Mouse (Mus musculus) heart, embryonic 15.5 days (tissue): ENCODE results near the gene Clec9a. TPM values are rescaled to one million over a fixed set of nuclear protein-coding genes. Genes with fewer than 3 reads are reported as not detected.

Experiments used
- ATAC-seq: fragments of 200-750 bp; cut with Nextera tagmentation; replicated peaks from 2 replicates; pipeline ENCODE4 v1.8.0; 2017; ENCODE audit warnings: low read depth, moderate TSS enrichment; ENCODE audit not compliant: insufficient number of reproducible peaks, insufficient read depth, low FRiP score
- H3K27ac ChIP-seq: fragments of 300-500 bp; sonication (generic); 2 replicates; pipeline ENCODE4 v1.5.1; 2015; ENCODE audit warnings: mild to moderate bottlenecking, inconsistent platforms
- H3K27me3 ChIP-seq: fragments of 300-500 bp; sonication (generic); 2 replicates; pipeline ENCODE4 v1.6.1; 2015; ENCODE audit warnings: inconsistent platforms
- H3K36me3 ChIP-seq: fragments of 300-500 bp; sonication (generic); 2 replicates; pipeline ENCODE4 v1.6.1; 2015; ENCODE audit warnings: mild to moderate bottlenecking, inconsistent platforms
- H3K4me1 ChIP-seq: fragments of 300-500 bp; sonication (generic); replicated peaks from 2 replicates; pipeline ENCODE4 v1.6.1; 2015; ENCODE audit warnings: inconsistent platforms
- H3K4me2 ChIP-seq: fragments of 300-500 bp; sonication (generic); 2 replicates; pipeline ENCODE4 v1.6.1; 2015; ENCODE audit warnings: inconsistent platforms, mild to moderate bottlenecking, moderate library complexity
- H3K4me3 ChIP-seq: fragments of 300-500 bp; sonication (generic); 2 replicates; pipeline ENCODE4 v1.5.1; 2015; ENCODE audit warnings: mild to moderate bottlenecking, inconsistent platforms
- H3K9ac ChIP-seq: fragments of 300-500 bp; sonication (generic); 2 replicates; pipeline ENCODE4 v1.6.1; 2015; ENCODE audit warnings: mild to moderate bottlenecking, inconsistent platforms
- H3K9me3 ChIP-seq: fragments of 300-500 bp; sonication (generic); replicated peaks from 2 replicates; pipeline ENCODE4 v1.6.1; 2016; ENCODE audit warnings: inconsistent platforms
- WGBS: fragments of 180-500 bp; shearing (Covaris S2); methylation state at CpG from one replicate; pipeline ENCODE4 v1.1.7; 2015; ENCODE audit warnings: mixed read lengths; 5-methylcytosine and 5-hydroxymethylcytosine counted together
- polyA plus RNA-seq: library from polyadenylated mRNA; unstranded; fragments of >200 nt; fragmentation: Nextera tagmentation; extraction: Ambion mirVana; gene quantifications from 2 replicates; pipeline ENCODE4 v1.2.1, GENCODE M21; 2015

The Clec9a gene
- polyA plus RNA-seq, 1 experiment from 2014 or later: 0.35 TPM

DNA sequence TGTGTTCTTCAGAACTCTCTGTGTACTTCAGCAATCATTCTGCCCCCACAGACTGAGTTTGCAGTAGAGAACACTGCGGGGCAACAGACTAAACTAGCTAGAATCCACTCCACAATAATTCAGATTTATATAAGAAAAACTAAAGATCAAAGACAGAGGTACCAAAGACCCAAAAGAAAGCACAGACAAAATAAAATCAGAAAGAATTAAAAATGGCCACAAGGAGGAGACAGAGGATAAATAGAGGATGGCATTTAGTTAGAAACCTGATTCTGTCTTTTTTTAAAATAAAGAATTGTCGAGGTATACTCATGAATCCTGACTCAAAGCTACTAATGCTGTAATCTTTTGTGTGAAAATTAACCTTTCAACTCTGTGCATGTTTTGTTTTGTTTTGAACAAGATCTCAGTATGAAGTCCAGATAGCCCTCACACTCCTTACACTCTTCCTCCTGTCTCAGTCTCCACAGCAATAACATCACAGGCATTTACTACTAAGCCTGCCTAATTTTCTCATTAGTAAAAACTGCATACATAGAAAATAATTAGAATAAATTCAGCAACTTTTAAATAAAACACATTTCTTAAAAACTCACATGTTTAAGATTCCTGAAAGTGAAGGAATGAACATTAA lies 15.5 kb upstream of the Clec9a start:
- Histone ChIP-seq H3K9me3 (no peaks in the 10 kb centered on the region), H3K36me3 (no peaks in the 10 kb centered on the region), H3K27me3 (no peaks in the 10 kb centered on the region), H3K4me1 (no peaks in the 10 kb centered on the region), H3K27ac (no peak overlapping the region), H3K4me2 (no peak overlapping the region), H3K4me3 (no peak overlapping the region), H3K9ac (no peak overlapping the region)
- ATAC-seq: no peak
- WGBS: 20% methylated on average over 2 of the region's 2 CpGs

DNA sequence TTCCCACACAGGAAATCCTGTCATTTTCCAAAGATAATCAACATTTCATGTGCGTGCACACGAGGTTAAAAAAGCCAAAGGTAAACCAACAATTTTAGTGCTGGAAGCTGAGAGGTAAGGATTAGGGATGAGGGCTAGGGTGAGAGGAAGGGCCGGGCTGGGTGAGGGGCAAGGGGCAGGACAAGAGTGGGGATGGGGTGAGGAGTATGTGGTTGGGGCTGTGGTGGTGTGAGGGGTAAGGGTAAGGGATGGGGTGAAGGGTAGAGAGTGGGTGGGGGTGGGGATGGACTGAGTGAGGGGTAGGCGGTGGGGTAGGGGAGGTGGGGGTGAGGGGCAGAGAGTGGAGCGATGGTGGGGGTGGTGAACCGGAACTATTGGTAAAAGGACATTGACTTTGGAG lies 14.9 kb upstream of the Clec9a start:
- no peaks in the 10 kb centered on the region for H3K36me3 ChIP-seq
- H3K27ac ChIP-seq: no peak overlapping the region
- H3K9ac ChIP-seq: no peak overlapping the region
- no peaks in the 10 kb centered on the region for H3K4me1 ChIP-seq
- no peak for ATAC-seq
- no peaks in the 10 kb centered on the region for H3K9me3 ChIP-seq
- no peaks in the 10 kb centered on the region for H3K27me3 ChIP-seq
- 67% methylated on average over 6 of the region's 6 CpGs for WGBS
- no peak overlapping the region for H3K4me3 ChIP-seq
- no peak overlapping the region for H3K4me2 ChIP-seq

DNA sequence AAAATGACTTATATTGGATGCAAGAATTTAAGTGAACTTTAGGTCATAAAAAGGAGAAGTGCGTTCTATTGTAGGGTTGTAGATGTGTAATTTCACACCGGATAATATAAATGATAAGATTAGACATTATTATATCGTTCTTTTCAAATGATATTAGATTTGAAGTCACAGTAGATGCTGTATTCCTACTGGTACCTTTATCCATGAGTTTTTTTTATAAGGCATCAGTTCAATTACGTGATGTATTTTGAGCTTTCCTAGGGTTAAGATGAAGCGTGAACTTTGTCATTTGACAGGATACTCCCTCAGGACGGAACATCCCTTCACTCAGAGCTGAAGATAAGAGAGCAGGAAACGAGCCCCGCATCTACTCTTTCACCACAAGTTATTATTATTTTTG lies 11.7 kb upstream of the Clec9a start, which contains the start of gene Clec1b:
Clec1b (plus strand) TSS at position 301 of the 400 bp plus-strand sequence.
- 65% methylated on average over 8 of the region's 8 CpGs for WGBS
- no peak within 1 kb of the TSS for H3K4me2 ChIP-seq
- no peak within 1 kb of the TSS for H3K27ac ChIP-seq
- ATAC-seq: no peak
- H3K36me3 ChIP-seq: no peaks in the 10 kb centered on the region
- no peak within 1 kb of the TSS for H3K4me3 ChIP-seq
- no peak within 1 kb of the TSS for H3K9ac ChIP-seq
- H3K9me3 ChIP-seq: no peaks in the 10 kb centered on the region
- peaks cover 5% of the 10 kb centered on the region; the same call in 1 of the 2 replicates for H3K4me1 ChIP-seq
- no peaks in the 10 kb centered on the region for H3K27me3 ChIP-seq

DNA sequence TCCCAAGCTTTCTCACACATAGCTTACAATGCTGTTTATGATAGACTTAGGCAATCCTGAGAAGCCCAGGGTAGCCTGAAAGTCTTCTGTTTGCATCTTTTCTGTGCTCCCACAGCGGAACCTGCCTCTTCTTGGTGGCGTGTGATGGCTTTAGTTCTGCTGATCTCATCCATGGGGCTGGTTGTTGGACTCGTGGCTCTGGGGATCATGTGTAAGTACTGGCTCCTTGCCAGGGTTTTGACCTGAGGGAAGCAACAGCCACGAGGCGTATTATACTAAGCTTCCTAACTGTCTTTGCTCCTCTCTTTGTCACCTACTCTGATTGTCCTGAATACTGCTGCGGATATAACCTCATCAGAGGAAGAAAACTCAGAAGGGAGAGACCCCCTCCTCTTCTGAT lies 8.7 kb upstream of the Clec9a start:
- 0 out of 2 replicates have a peak, but pooled peaks have one; percentile 62 for ATAC-seq
- Histone ChIP-seq H3K27ac (peak overlapping the region; percentile 26; the same call in 1 of the 2 replicates), H3K4me2 (0 out of 2 replicates have a peak overlapping the region, but pooled peaks have one; percentile 18), H3K9me3 (no peaks in the 10 kb centered on the region), H3K36me3 (no peaks in the 10 kb centered on the region), H3K27me3 (no peaks in the 10 kb centered on the region), H3K4me1 (peaks cover 5% of the 10 kb centered on the region; the same call in 1 of the 2 replicates), H3K9ac (no peak overlapping the region), H3K4me3 (no peak overlapping the region)
- WGBS: 34% methylated on average over 6 of the region's 6 CpGs

DNA sequence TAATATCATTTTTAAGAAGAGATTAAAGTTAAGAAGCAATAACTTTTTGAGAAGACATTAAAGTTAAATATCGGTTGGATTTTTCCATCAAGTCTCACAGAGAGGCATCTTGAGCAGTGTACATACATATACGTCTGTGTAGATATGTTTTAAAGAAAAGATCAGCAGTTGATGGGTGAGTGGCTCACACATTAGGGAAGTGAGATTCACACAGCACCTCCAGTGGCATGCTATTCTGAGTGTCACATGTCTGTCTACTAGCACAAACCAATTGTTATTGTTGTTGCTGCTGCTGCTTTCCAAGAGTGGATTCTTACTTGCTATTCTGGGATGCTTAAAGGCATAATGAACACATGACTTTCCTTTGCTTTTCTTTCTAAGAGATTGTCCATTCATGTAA lies 6.3 kb upstream of the Clec9a start:
- Histone ChIP-seq H3K27me3 (no peaks in the 10 kb centered on the region), H3K4me1 (peaks cover 5% of the 10 kb centered on the region; the same call in 1 of the 2 replicates), H3K4me3 (no peak overlapping the region), H3K9ac (no peak overlapping the region), H3K9me3 (no peaks in the 10 kb centered on the region), H3K4me2 (no peak overlapping the region), H3K36me3 (no peaks in the 10 kb centered on the region), H3K27ac (no peak overlapping the region)
- ATAC-seq: no peak
- 80% methylated on average over 2 of the region's 2 CpGs for WGBS

DNA sequence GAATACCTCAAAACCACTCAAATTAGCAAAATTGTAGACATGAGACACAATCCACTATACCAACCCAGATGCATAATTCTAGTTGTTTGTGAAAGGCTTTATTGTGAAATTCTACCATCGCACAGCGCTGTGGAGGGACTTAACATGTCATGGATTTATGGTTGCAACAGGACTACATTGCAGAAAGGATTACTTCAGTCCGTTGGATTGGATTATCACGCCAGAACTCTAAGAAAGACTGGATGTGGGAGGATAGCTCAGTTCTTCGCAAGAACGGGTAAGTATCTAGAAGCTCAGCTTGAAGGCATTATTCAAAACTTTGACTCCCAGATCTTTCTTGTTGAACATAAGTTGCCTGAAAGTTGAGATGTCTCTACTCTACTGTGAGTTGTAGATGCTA lies 5.3 kb upstream of the Clec9a start:
- no peak for ATAC-seq
- Histone ChIP-seq H3K27me3 (no peaks in the 10 kb centered on the region), H3K9me3 (no peaks in the 10 kb centered on the region), H3K4me3 (no peak overlapping the region), H3K36me3 (no peaks in the 10 kb centered on the region), H3K27ac (no peak overlapping the region), H3K9ac (no peak overlapping the region), H3K4me2 (no peak overlapping the region), H3K4me1 (peaks cover 5% of the 10 kb centered on the region; the same call in 1 of the 2 replicates)
- 74% methylated on average over 6 of the region's 6 CpGs for WGBS

DNA sequence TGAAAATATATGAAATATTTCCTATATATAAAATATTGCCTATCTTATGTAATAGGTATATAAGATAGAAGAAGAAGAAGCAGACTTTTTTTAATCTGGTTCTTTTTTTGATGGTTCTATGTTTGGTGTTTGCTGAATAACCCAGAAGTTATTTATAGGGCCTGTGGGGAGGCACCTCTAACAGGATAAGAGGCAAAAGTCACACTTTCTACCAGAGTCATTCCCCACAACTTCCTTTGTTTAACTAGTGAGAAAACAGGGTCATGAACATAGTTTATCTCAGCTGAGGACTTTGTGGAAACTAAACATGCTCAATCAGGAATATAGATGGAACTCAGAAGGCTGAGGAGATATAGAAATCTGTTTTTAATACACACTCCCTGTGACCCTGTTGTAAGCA lies 2.7 kb upstream of the Clec9a start:
- no peak overlapping the region for H3K4me2 ChIP-seq
- no peaks in the 10 kb centered on the region for H3K9me3 ChIP-seq
- no peak overlapping the region for H3K4me3 ChIP-seq
- no peak overlapping the region for H3K9ac ChIP-seq
- H3K4me1 ChIP-seq: no peaks in the 10 kb centered on the region
- peak overlapping the region; percentile 37; the same call in 1 of the 2 replicates for H3K27ac ChIP-seq
- ATAC-seq: no peak
- no peaks in the 10 kb centered on the region for H3K27me3 ChIP-seq
- no peaks in the 10 kb centered on the region for H3K36me3 ChIP-seq

DNA sequence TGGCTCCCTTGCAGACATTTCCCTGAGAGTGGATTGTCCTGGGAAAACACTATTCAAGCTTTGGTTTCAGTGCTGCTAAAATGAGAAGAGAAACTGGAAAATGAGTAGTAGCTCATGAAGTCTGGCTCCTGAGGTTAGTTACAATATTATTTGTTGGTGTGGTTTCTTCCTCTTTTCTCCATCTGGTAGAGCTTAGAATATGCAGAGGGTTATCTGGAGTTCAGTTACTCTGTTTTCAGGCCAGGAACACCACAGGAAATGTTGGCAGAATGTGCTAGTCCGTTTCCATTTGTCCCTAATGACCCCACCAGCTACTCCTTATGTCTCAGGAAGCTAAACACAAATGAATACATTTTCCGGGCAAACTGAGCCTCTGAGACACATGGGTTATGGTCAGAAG lies 1.3 kb upstream of the Clec9a start:
- no peaks in the 10 kb centered on the region for H3K4me1 ChIP-seq
- no peak overlapping the region for H3K4me3 ChIP-seq
- 36% methylated on average over 2 of the region's 2 CpGs for WGBS
- H3K9me3 ChIP-seq: no peaks in the 10 kb centered on the region
- no peaks in the 10 kb centered on the region for H3K36me3 ChIP-seq
- H3K27ac ChIP-seq: peak overlapping the region; percentile 37
- no peak; the same call in 1 of the 2 replicates for ATAC-seq
- H3K4me2 ChIP-seq: no peak overlapping the region
- no peak overlapping the region for H3K9ac ChIP-seq
- H3K27me3 ChIP-seq: no peaks in the 10 kb centered on the region

DNA sequence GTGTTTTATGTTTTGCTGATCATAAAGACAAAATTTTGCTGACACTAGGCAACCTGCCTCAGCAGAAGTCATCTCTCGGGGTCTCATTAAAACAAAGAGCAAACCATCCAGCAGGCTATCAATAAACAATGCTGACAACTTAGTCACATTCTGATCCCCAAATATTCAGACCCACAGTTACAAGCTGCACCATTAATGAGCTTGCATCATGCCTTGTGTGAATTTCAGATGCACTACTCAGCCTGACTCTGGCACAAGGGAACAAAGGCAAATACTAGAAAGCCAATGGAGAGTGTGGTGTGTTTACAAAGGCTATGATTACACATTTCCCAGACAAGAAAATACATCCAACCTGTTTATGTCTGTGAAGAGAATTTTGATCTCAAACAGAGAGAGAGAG lies 5.5 kb downstream of the Clec9a start:
- no peaks in the 10 kb centered on the region for H3K27me3 ChIP-seq
- H3K9ac ChIP-seq: no peak overlapping the region
- 84% methylated on average over 1 of the region's 1 CpGs for WGBS
- H3K4me2 ChIP-seq: no peak overlapping the region
- no peak overlapping the region for H3K4me3 ChIP-seq
- no peaks in the 10 kb centered on the region for H3K36me3 ChIP-seq
- H3K4me1 ChIP-seq: no peaks in the 10 kb centered on the region
- H3K27ac ChIP-seq: no peak overlapping the region
- ATAC-seq: no peak
- no peaks in the 10 kb centered on the region for H3K9me3 ChIP-seq

DNA sequence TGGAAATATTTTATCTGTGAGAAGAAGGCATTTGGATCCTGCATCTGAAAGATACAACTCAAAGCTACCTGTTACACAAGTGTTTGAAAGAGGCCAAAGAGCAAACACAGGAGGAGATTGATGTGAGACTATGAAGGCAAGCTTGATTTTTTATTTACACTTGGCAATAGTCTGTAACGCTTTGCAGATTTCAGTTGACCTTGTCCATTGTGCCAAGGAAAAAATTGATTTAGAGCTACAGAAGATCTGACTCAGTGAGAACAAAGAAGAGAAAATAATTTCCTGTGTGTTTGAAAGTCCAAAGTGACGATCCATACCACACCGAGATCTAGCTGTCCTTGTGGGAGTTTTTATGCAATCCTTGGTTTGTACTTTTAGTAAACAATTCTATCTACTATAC lies 13.6 kb downstream of the Clec9a start:
- Histone ChIP-seq H3K27me3 (no peaks in the 10 kb centered on the region), H3K27ac (no peak overlapping the region), H3K9ac (no peak overlapping the region), H3K4me2 (no peak overlapping the region), H3K4me3 (no peak overlapping the region), H3K36me3 (no peaks in the 10 kb centered on the region), H3K4me1 (peaks cover 14% of the 10 kb centered on the region), H3K9me3 (no peaks in the 10 kb centered on the region)
- WGBS: 71% methylated on average over 3 of the region's 3 CpGs
- ATAC-seq: no peak

DNA sequence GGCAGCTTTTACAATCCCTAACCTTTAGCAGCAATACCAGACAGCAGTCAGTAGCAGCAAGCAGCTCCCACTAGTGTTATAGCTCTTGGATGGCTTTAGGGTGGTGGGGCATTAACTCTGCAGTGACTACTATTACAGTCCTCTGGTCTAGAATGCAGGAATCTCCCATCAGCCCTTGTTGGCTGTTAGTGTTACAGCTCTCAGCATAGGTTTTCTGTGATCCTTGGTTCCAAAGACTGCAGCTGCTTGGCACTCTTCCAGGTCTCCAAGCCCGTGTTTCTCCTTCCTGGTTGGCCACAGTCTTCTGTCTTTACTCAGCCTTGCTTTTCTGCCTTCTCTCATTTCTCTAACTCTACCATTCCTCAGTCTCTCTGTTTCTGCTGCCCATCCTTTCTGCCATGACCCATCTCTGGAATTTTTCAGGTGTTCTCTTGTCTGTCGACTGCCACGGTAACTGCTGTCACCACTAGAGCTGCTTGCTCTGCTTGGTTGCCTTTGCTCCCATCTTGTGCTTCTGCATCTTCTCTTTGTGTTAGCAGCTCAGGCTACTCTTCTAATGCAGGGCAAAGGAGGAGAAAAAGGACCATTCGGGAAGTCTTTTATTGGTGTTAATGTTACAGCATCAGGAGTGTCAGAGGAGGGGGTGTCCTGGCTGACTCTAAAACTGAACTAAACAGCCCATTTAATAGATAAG lies 14.5 kb downstream of the Clec9a start:
- Histone ChIP-seq H3K4me3 (no peak overlapping the region), H3K9ac (no peak overlapping the region), H3K4me2 (peak overlapping the region; percentile 30), H3K36me3 (no peaks in the 10 kb centered on the region), H3K9me3 (no peaks in the 10 kb centered on the region), H3K4me1 (peaks cover 14% of the 10 kb centered on the region), H3K27ac (peak overlapping the region; percentile 27), H3K27me3 (no peaks in the 10 kb centered on the region)
- 46% methylated on average over 4 of the region's 4 CpGs for WGBS
- ATAC-seq: peak; percentile 37; the same call in 1 of the 2 replicates

DNA sequence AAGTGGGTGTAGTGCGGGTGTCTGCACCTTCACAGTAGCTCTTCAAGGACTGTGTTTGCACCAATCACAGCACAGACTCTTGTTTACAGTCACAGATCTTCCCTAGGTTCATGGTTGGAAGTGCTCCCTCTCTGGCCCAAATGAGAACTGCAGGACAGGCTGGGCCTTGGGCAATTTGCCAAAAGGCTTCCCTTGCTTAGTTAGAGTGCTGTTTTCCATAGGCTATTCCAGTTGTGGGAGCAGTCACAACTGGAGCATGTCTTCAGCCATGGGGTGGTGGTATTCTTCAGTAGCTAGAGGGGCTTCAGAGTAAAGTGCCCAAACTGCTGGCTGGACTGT lies 15.0 kb downstream of the Clec9a start:
- Histone ChIP-seq H3K27ac (peak overlapping the region; percentile 37; the same call in 1 of the 2 replicates), H3K4me1 (peaks cover 14% of the 10 kb centered on the region), H3K36me3 (no peaks in the 10 kb centered on the region), H3K9me3 (no peaks in the 10 kb centered on the region), H3K4me2 (peak overlapping the region; percentile 30), H3K4me3 (no peak overlapping the region), H3K27me3 (no peaks in the 10 kb centered on the region), H3K9ac (no peak overlapping the region)
- peak; percentile 69 for ATAC-seq
- 11% methylated on average over 1 of the region's 1 CpGs for WGBS
